Mouse (Mus musculus): ENCODE data around the gene Gm17631. TPM values are rescaled to one million over a fixed set of nuclear protein-coding genes. Genes with fewer than 3 reads are reported as not detected.

Gene Gm17631
- not detected for polyA plus RNA-seq (2014; fragmentation: Illumina TruSeq; extraction: RNeasy Lipid Tissue Mini Kit (QIAGEN cat#74804); ENCODE audit: low replicate concordance)

DNA sequence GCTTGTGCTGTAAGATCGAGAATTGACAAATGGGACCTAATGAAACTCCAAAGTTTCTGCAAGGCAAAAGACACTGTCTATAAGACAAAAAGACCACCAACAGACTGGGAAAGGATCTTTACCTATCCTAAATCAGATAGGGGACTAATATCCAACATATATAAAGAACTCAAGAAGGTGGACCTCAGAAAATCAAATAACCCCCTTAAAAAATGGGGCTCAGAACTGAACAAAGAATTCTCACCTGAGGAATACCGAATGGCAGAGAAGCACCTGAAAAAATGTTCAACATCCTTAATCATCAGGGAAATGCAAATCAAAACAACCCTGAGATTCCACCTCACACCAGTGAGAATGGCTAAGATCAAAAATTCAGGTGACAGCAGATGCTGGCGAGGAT lies at the start of gene Gm17631:
Gene Gm17631 (plus strand): TSS at position 301 of the 400 bp plus-strand sequence.

DNA sequence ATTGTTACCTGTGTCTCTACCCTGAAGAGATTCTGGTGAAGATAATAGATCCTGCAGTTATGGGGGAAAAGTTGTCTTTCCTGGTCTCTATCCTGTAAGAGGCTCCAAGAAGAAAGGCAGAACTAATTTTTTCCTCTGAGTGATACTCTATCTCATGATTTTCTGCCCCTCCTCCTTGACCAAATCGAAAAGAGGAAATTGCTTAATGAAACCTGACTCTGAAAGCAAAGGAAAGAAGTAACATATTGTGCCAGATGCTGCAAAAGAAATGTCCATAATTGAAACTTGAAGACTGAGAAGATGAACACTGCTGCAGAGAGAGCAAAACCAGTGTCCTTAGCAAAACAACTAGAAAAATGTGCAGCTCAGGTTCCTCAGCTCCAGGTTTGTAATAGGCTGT lies 14.1 kb downstream of the Gm17631 start, which contains the start of gene Klra17:
Gene Klra17 (minus strand): TSS at position 124 of the 400 bp plus-strand sequence.

Other genes with a start within 250 kb of the Gm17631 start
- gene Klrk1, start 238.8 kb upstream of the Gm17631 start, polyA plus RNA-seq (2014; fragmentation: Illumina TruSeq; extraction: RNeasy Lipid Tissue Mini Kit (QIAGEN cat#74804); ENCODE audit: low replicate concordance), result 4.7 TPM
- gene Klrc3, start 219.3 kb upstream of the Gm17631 start, polyA plus RNA-seq (2014; fragmentation: Illumina TruSeq; extraction: RNeasy Lipid Tissue Mini Kit (QIAGEN cat#74804); ENCODE audit: low replicate concordance), result not detected
- gene Klrc2, start 202.0 kb upstream of the Gm17631 start, polyA plus RNA-seq (2014; fragmentation: Illumina TruSeq; extraction: RNeasy Lipid Tissue Mini Kit (QIAGEN cat#74804); ENCODE audit: low replicate concordance), result 0.45 TPM
- 1.2 TPM for gene Klrc1, start 183.7 kb upstream of the Gm17631 start, polyA plus RNA-seq (2014; fragmentation: Illumina TruSeq; extraction: RNeasy Lipid Tissue Mini Kit (QIAGEN cat#74804); ENCODE audit: low replicate concordance)
- 4.0 TPM for gene Klri1, start 145.5 kb upstream of the Gm17631 start, polyA plus RNA-seq (2014; fragmentation: Illumina TruSeq; extraction: RNeasy Lipid Tissue Mini Kit (QIAGEN cat#74804); ENCODE audit: low replicate concordance)
- 0.30 TPM for gene Klri2, start 122.2 kb upstream of the Gm17631 start, polyA plus RNA-seq (2014; fragmentation: Illumina TruSeq; extraction: RNeasy Lipid Tissue Mini Kit (QIAGEN cat#74804); ENCODE audit: low replicate concordance)
- gene Gm156, start 78.4 kb upstream of the Gm17631 start, polyA plus RNA-seq (2014; fragmentation: Illumina TruSeq; extraction: RNeasy Lipid Tissue Mini Kit (QIAGEN cat#74804); ENCODE audit: low replicate concordance), result 7.3 TPM
- gene Klra17, start 14.0 kb downstream of the Gm17631 start, polyA plus RNA-seq (2014; fragmentation: Illumina TruSeq; extraction: RNeasy Lipid Tissue Mini Kit (QIAGEN cat#74804); ENCODE audit: low replicate concordance), result 9.5 TPM
- 10.0 TPM for gene Klra5, start 55.0 kb downstream of the Gm17631 start, polyA plus RNA-seq (2014; fragmentation: Illumina TruSeq; extraction: RNeasy Lipid Tissue Mini Kit (QIAGEN cat#74804); ENCODE audit: low replicate concordance)
- gene Klra6, start 164.3 kb downstream of the Gm17631 start, polyA plus RNA-seq (2014; fragmentation: Illumina TruSeq; extraction: RNeasy Lipid Tissue Mini Kit (QIAGEN cat#74804); ENCODE audit: low replicate concordance), result not detected
- gene Klra4, start 204.6 kb downstream of the Gm17631 start, polyA plus RNA-seq (2014; fragmentation: Illumina TruSeq; extraction: RNeasy Lipid Tissue Mini Kit (QIAGEN cat#74804); ENCODE audit: low replicate concordance), result not detected

Measured in small intestine, adult 10 weeks (tissue).